Mouse (Mus musculus): ENCODE data around the gene Pcyt1a. TPM values are rescaled to one million over a fixed set of nuclear protein-coding genes. Genes with fewer than 3 reads are reported as not detected.

Pcyt1a gene
- polyA plus RNA-seq, 1 experiment from 2014 or later: 53.9 TPM

GRCm38 (mm10) chr16:32517785-32518481 lies 87.2 kb downstream of the Pcyt1a start:
- H3K27ac ChIP-seq (ENCODE audit: low read length): no peak overlapping the region
- H3K9me3 ChIP-seq (ENCODE audit: control insufficient read depth, low read length): no peaks in the 10 kb centered on the region
- 0 out of 2 replicates have a peak, but pooled peaks have one; percentile 22 for ATAC-seq (ENCODE audit: low read depth)
- H3K4me3 ChIP-seq (ENCODE audit: low read length): no peak overlapping the region
- no peak overlapping the region for H3K9ac ChIP-seq (ENCODE audit: low read length)
- H3K27me3 ChIP-seq (ENCODE audit: control insufficient read depth, insufficient read depth, low read depth, low read length): no peaks in the 10 kb centered on the region
- WGBS: 65% methylated on average over 12 of the region's 12 CpGs
- H3K4me1 ChIP-seq (replicated peaks; ENCODE audit: control insufficient read depth, insufficient read depth, low read length): peaks cover 12% of the 10 kb centered on the region
- H3K4me2 ChIP-seq (ENCODE audit: low read depth, low read length): no peak overlapping the region
- no peaks in the 10 kb centered on the region for H3K36me3 ChIP-seq (ENCODE audit: control insufficient read depth, insufficient read depth, low read length)

DNA sequence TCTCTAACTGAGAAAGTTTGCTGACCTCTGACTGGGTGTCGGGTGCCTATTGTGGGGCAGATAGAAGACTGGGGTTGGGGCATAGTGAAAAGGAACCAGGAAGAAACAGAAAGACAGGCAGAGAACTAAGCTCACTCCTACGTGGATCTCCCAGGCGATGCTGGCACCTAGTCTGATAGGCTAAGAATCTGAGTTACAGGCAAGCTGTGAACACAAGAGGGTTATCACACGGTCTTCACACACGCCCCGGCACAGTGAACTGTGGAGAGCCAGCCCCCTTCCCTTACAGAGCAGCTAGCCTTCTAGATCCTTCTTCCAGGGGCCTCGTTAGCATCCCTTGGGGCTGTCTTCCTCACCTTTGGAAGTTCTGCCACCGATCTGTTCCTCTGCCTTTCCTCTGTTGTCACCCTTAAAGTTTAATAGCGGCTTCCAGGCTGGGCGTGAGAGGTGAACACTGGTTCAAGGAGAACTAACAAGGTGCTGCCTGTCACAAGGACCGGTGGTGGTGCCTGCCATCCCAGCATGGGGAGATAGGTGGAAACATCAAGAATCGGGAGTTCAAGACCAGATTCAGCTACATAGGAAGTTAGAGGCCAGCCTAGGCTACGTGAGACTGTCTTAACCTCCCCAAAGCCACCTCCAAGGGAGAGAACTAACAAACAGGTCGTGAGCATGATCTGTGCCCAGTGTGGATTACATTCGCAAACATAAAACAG lies 89.1 kb downstream of the Pcyt1a start:
- 68% methylated on average over 15 of the region's 15 CpGs for WGBS
- no peaks in the 10 kb centered on the region for H3K36me3 ChIP-seq (ENCODE audit: control insufficient read depth, insufficient read depth, low read length)
- H3K27ac ChIP-seq (ENCODE audit: low read length): no peak overlapping the region; the same call in 1 of the 2 replicates
- no peak overlapping the region for H3K4me2 ChIP-seq (ENCODE audit: low read depth, low read length)
- no peak for ATAC-seq (ENCODE audit: low read depth)
- H3K9me3 ChIP-seq (ENCODE audit: control insufficient read depth, low read length): no peaks in the 10 kb centered on the region
- H3K4me3 ChIP-seq (ENCODE audit: low read length): no peak overlapping the region
- peaks cover 18% of the 10 kb centered on the region for H3K4me1 ChIP-seq (replicated peaks; ENCODE audit: control insufficient read depth, insufficient read depth, low read length)
- no peak overlapping the region for H3K9ac ChIP-seq (ENCODE audit: low read length)
- H3K27me3 ChIP-seq (ENCODE audit: control insufficient read depth, insufficient read depth, low read depth, low read length): no peaks in the 10 kb centered on the region

GRCm38 (mm10) chr16:32520372-32520748 lies 89.6 kb downstream of the Pcyt1a start:
- no peak overlapping the region; the same call in 1 of the 2 replicates for H3K27ac ChIP-seq (ENCODE audit: low read length)
- H3K9ac ChIP-seq (ENCODE audit: low read length): no peak overlapping the region
- no peaks in the 10 kb centered on the region for H3K27me3 ChIP-seq (ENCODE audit: control insufficient read depth, insufficient read depth, low read depth, low read length)
- no peak overlapping the region for H3K4me3 ChIP-seq (ENCODE audit: low read length)
- H3K9me3 ChIP-seq (ENCODE audit: control insufficient read depth, low read length): no peaks in the 10 kb centered on the region
- WGBS: 36% methylated on average over 9 of the region's 9 CpGs
- peaks cover 18% of the 10 kb centered on the region for H3K4me1 ChIP-seq (replicated peaks; ENCODE audit: control insufficient read depth, insufficient read depth, low read length)
- no peak overlapping the region for H3K4me2 ChIP-seq (ENCODE audit: low read depth, low read length)
- no peak for ATAC-seq (ENCODE audit: low read depth)
- H3K36me3 ChIP-seq (ENCODE audit: control insufficient read depth, insufficient read depth, low read length): no peaks in the 10 kb centered on the region

GRCm38 (mm10) chr16:32522578-32523194 lies 92.0 kb downstream of the Pcyt1a start:
- ATAC-seq (ENCODE audit: low read depth): no peak
- Histone ChIP-seq H3K36me3 (ENCODE audit: control insufficient read depth, insufficient read depth, low read length) (no peaks in the 10 kb centered on the region), H3K4me1 (replicated peaks; ENCODE audit: control insufficient read depth, insufficient read depth, low read length) (peaks cover 10% of the 10 kb centered on the region), H3K27me3 (ENCODE audit: control insufficient read depth, insufficient read depth, low read depth, low read length) (no peaks in the 10 kb centered on the region), H3K4me3 (ENCODE audit: low read length) (no peak overlapping the region), H3K4me2 (ENCODE audit: low read depth, low read length) (no peak overlapping the region), H3K27ac (ENCODE audit: low read length) (peak overlapping the region; percentile 32), H3K9me3 (ENCODE audit: control insufficient read depth, low read length) (no peaks in the 10 kb centered on the region), H3K9ac (ENCODE audit: low read length) (no peak overlapping the region)
- 57% methylated on average over 6 of the region's 6 CpGs for WGBS

GRCm38 (mm10) chr16:32523462-32524243 lies 92.9 kb downstream of the Pcyt1a start:
- no peaks in the 10 kb centered on the region for H3K27me3 ChIP-seq (ENCODE audit: control insufficient read depth, insufficient read depth, low read depth, low read length)
- H3K4me2 ChIP-seq (ENCODE audit: low read depth, low read length): 0 out of 2 replicates have a peak overlapping the region, but pooled peaks have one; percentile 15
- peak; percentile 80 for ATAC-seq (ENCODE audit: low read depth)
- WGBS: 33% methylated on average over 8 of the region's 8 CpGs
- no peak overlapping the region for H3K4me3 ChIP-seq (ENCODE audit: low read length)
- H3K36me3 ChIP-seq (ENCODE audit: control insufficient read depth, insufficient read depth, low read length): no peaks in the 10 kb centered on the region
- H3K9me3 ChIP-seq (ENCODE audit: control insufficient read depth, low read length): no peaks in the 10 kb centered on the region
- H3K27ac ChIP-seq (ENCODE audit: low read length): peak overlapping the region; percentile 85
- H3K4me1 ChIP-seq (replicated peaks; ENCODE audit: control insufficient read depth, insufficient read depth, low read length): peaks cover 10% of the 10 kb centered on the region
- H3K9ac ChIP-seq (ENCODE audit: low read length): no peak overlapping the region

GRCm38 (mm10) chr16:32524244-32524615 lies 93.5 kb downstream of the Pcyt1a start:
- no peaks in the 10 kb centered on the region for H3K9me3 ChIP-seq (ENCODE audit: control insufficient read depth, low read length)
- peaks cover 10% of the 10 kb centered on the region for H3K4me1 ChIP-seq (replicated peaks; ENCODE audit: control insufficient read depth, insufficient read depth, low read length)
- H3K27ac ChIP-seq (ENCODE audit: low read length): peak overlapping the region; percentile 85
- H3K27me3 ChIP-seq (ENCODE audit: control insufficient read depth, insufficient read depth, low read depth, low read length): no peaks in the 10 kb centered on the region
- H3K36me3 ChIP-seq (ENCODE audit: control insufficient read depth, insufficient read depth, low read length): no peaks in the 10 kb centered on the region
- WGBS: 44% methylated on average over 5 of the region's 5 CpGs
- 0 out of 2 replicates have a peak, but pooled peaks have one; percentile 28 for ATAC-seq (ENCODE audit: low read depth)
- 0 out of 2 replicates have a peak overlapping the region, but pooled peaks have one; percentile 15 for H3K4me2 ChIP-seq (ENCODE audit: low read depth, low read length)
- H3K9ac ChIP-seq (ENCODE audit: low read length): no peak overlapping the region
- H3K4me3 ChIP-seq (ENCODE audit: low read length): no peak overlapping the region

Other genes starting within 250 kb of the Pcyt1a start
- 5.0 and 5.2 TPM in 2 replicates for gene Fbxo45, start 183.8 kb upstream of the Pcyt1a start, polyA plus RNA-seq (2015; fragmentation: Nextera tagmentation; extraction: Ambion mirVana)
- gene Wdr53, start 183.7 kb upstream of the Pcyt1a start, polyA plus RNA-seq (2015; fragmentation: Nextera tagmentation; extraction: Ambion mirVana): 19.0 and 19.8 TPM in 2 replicates
- 0.18 TPM in 1 of 2 replicates, not detected in the other for gene Smco1, start 159.5 kb upstream of the Pcyt1a start, polyA plus RNA-seq (2015; fragmentation: Nextera tagmentation; extraction: Ambion mirVana)
- gene Rnf168, start 153.5 kb upstream of the Pcyt1a start, polyA plus RNA-seq (2015; fragmentation: Nextera tagmentation; extraction: Ambion mirVana): 26.3 and 26.9 TPM in 2 replicates
- 22.5 and 25.4 TPM in 2 replicates for gene Ubxn7, start 98.7 kb upstream of the Pcyt1a start, polyA plus RNA-seq (2015; fragmentation: Nextera tagmentation; extraction: Ambion mirVana)
- not detected in 2 replicates for gene Tm4sf19, start 30.4 kb upstream of the Pcyt1a start, polyA plus RNA-seq (2015; fragmentation: Nextera tagmentation; extraction: Ambion mirVana)
- gene Tctex1d2, start 11.2 kb upstream of the Pcyt1a start, polyA plus RNA-seq (2015; fragmentation: Nextera tagmentation; extraction: Ambion mirVana): 30.1 and 31.8 TPM in 2 replicates
- 0.28 and 0.55 TPM in 2 replicates for gene Slc51a, start 57.0 kb downstream of the Pcyt1a start, polyA plus RNA-seq (2015; fragmentation: Nextera tagmentation; extraction: Ambion mirVana)
- not detected in 2 replicates for gene Zdhhc19, start 65.3 kb downstream of the Pcyt1a start, polyA plus RNA-seq (2015; fragmentation: Nextera tagmentation; extraction: Ambion mirVana)
- 57.3 and 58.4 TPM in 2 replicates for gene Tfrc, start 178.0 kb downstream of the Pcyt1a start, polyA plus RNA-seq (2015; fragmentation: Nextera tagmentation; extraction: Ambion mirVana)
- gene Tnk2, start 213.0 kb downstream of the Pcyt1a start, polyA plus RNA-seq (2015; fragmentation: Nextera tagmentation; extraction: Ambion mirVana): 15.4 and 18.0 TPM in 2 replicates

Data from lung, embryonic 16.5 days (tissue).